Mouse (Mus musculus) ES-CJ7 (cell line): ENCODE results near the gene Cadps2.

Experiments used
- DNase-seq: peaks from one replicate; pipeline ENCODE4 v3.0.0; 2011; ENCODE audit warnings: low read depth, low spot score

Cadps2 gene

DNA sequence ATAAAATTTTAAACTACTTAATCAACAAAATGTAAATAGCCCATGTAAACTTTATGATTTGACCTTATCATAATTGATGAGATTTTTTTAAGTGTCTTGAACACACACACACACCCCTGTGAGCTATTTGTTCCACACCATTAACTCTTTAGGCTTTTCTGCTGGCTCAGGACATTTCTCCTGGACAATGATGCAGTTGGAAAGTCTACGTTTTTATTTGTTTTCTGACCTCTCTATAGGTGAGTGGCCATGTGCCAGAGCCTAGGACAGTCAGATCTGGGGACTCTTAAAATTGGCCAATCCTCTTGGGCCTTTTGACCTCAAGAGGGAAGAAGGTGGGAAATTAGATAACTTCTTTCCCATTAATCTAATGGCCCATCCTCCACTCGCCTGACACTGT is 478.6 kb downstream of the Cadps2 start:
- DNase-seq, result no peak

DNA sequence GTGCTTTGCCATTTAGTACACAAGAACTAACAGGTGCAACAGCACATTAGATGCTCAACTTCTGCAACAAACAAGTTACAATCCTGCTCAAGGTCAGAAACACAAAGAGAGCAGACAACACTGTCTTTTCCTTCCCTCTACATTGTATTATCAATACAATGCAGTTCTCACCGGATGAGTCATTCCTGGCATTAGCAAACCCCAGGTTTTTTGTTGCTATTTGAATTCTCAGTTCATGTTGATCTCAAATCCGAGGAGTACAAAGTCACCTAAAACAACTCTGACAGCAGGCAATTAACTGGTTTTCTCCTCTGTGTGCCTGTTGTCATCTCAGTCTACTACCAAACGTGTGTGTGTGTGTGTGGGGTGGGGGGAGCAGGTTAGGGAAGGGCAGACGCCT is 483.1 kb downstream of the Cadps2 start:
- DNase-seq, result peak; percentile 70

DNA sequence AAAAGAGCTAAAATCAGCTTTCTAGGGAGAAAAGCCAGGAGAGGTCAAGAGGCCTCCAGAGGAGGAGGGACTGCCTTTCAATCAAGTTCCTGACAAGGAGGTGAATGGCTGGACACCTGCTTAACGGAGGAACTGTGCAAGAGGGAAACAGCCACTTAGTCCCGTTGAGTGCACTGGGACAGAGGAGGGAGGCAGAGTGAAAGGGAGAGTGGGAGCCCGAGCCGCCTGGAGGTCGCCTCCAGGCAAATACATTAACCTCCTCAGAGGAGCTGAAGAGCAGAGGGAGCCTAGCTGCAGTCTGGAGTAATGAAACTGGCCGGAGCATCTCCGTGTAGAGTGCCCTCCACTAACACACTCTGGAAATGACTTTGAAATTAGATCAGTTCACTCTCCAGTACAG is 485.7 kb downstream of the Cadps2 start:
- DNase-seq, result peak; percentile 33

DNA sequence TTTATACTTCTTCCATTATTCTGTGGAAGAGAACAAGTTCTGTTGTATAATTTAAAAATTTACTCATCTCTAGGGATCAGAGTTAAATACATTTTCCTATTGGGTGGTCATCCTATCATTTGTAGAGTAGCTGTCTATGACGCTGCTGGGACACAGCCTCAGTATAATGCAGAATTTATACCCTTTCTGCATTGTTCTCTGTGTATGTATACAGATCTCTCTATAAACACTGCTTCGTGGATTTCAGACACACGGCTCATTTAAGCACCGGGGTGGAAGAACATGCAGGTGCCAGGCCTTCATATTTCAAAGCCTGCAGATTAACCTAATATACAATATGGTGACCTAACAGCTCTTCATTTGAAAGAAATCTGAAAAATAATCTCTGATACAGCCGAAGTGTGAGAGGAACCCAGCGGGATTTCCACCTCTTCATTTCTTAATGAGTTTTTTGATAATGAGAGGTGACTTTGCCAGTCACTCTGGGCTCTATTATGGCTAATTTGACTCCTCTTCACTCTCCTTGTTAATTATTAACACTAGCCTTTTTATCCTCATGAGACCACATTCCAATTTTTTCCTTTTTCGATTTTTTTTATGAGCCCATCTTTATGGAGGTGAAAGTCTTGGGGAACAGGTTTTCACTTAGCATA is 501.7 kb downstream of the Cadps2 start:
- no peak for DNase-seq

DNA sequence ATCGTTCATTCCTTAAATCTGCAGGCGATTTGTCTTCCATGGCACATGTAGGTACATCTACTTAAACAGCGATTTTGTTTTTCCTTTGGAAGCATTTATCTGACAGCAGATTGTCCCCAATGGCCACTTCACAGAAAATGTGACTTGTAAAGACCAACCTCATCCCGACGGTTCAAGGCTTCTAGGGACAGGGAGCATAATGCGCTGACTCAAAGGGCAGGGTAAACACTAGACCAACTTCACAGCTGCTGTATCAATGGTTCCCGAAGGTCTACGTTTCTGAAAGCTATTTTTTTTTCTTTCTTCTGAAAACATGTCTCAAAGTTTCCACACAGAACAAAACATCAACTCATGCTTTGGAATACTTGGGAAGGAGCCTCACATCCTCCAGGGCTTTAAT is 524.3 kb downstream of the Cadps2 start:
- DNase-seq, result no peak

DNA sequence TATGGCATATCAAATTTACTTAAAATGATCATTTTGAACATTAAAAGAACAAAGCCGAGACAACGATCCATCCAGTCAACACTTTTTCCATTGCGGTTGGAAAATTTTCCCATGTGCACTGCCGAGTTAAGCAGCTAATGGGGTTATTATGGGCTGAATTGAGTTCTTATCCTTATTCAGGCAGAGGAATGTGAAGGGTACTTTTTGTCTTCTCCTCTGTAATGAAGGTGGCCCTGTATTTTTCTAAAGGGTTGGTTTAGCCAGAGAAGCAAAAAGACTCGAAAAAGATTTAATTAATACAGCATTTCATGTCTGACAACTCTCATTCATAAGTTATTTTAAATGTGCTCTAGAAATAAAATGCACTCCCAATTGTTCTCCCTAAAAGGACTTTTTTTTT is 524.9 kb downstream of the Cadps2 start:
- DNase-seq, result no peak

DNA sequence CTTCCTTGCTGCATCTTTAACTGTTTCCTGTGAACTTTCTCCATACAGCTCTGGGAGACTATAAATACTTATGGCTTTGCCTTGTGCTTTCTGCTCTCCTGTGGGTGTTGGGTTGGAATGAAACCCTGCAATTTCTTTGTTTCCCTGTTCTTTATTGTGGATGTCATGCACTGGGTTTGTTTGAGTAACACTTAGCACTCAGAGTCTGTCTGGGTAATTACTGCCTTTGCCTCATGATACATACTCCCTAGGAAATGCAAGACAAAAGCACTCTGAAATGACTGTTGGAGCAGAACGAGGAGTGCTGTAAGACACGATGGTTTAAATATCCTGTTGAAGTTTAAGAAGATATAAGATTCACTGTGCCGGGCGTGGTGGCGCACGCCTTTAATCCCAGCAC is 533.2 kb downstream of the Cadps2 start:
- no peak for DNase-seq

DNA sequence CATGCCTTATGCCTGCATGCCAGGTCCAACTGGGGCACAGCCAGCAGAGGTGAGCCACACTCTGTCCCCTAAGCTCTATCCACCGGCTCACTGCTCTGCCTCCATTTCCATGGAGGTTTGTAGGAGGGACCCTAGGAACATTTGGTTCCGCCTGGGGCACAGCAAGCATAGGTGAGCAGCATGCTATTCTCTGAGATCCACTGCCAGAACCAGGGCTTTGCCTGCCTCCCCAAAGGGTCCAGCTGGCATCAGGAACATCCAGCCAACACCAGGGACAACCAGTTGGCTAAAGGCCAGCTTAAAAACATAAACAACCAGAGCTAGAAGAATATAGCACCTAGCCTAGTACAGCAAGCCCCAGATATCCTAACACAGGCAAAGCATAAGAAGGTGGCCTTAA is 540.6 kb downstream of the Cadps2 start:
- DNase-seq, result no peak

DNA sequence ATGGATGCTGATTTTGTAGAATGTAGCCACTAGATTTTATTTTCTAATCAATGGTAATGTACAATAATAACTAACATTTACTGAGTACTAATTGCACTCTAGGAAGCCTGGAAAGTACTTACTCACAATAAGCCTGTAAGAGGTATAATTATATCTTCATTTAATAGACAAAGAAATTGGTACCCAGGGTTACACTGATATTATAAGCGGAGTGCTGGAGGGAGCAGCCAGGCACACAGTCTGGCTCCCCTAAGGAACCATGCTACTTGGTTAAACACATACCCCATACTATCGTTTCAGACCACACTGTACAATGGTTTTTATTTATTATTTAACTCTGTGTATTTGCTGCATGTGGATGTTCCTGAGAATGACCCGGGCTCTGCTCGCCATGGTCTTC is 544.5 kb downstream of the Cadps2 start:
- DNase-seq, result no peak

DNA sequence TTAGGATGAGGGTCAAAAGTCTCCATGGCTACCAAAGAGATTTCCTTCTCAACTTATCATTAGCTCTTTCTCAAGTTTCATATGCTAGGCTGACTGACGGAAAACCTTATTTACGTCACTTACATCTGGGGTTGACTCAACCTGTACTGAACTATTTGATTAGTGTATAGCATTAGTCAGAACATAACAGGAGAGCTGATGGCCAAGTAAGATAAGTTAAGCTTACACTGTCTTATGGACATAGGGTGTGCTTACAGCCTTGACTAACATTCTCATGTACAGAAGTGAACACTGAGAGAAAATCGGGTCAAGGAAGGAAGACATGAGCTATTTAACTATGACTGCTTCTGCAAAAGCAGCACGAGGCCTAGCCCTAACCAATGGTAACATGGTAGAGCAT is 550.5 kb downstream of the Cadps2 start:
- no peak for DNase-seq

DNA sequence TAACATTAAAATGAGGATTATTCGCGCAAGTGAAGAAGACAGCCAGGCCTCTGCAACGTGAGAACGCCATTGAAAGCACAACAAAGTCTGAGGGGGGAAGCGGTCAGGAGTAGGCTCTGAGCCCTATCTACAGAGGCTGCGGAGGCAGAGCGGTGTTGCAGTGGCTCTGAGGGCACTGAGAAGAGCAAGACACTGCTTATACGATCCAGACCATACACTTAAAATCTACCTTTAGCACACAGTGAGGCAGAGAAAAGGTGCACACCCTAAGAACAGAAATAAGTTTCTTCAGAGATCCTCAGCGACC is 557.8 kb downstream of the Cadps2 start:
- DNase-seq, result no peak

DNA sequence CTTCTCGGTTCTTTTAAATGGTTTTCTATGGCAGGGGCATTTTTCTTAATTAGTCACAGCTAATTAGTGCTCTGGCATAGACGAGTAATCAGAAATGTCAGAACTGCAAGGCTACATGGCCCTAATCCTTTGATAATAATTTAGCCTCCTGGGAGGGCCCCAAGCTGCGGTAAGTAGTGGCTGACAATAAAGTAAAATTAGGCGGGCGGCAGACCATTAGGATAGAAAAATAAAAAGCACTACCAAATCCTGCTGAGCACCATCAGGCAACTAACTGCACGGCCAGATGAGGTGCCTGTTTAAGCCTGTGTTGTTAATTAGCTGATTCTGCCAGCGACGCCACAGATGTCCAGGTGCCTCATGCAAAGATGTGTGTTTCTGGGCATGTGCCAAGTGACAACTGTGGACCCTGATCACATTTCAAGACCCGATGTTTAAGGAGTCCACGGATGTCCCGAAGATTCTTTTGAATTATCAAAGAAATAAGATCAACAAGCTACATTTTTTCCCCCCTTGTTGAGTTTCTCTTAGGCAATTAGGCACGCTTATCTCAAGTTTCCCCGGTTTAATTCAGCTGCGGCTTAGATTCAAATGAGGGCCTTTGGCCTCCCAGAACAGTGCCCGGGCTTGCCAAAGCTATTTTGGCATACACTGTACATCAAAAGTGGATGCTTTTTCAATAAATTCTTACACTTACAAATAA is 558.3 kb downstream of the Cadps2 start:
- DNase-seq, result no peak

DNA sequence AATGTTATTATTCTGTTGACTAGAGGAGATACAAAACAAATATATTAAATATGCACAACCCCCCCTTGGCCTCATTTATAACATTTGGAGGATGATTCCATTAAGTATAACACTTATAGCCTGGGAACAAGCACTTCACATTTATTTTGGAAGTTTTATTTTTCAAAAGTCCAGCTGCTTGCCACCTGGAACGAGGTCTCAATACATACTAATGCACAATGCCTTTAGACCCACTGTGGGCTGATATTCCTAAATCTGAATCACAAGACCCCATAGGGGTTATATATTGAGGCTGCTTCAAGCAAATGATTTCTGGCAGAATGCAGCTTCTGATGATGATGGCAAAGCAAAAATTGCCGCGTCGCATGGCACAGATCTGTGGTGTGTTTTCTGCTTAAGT is 565.7 kb downstream of the Cadps2 start:
- no peak for DNase-seq

DNA sequence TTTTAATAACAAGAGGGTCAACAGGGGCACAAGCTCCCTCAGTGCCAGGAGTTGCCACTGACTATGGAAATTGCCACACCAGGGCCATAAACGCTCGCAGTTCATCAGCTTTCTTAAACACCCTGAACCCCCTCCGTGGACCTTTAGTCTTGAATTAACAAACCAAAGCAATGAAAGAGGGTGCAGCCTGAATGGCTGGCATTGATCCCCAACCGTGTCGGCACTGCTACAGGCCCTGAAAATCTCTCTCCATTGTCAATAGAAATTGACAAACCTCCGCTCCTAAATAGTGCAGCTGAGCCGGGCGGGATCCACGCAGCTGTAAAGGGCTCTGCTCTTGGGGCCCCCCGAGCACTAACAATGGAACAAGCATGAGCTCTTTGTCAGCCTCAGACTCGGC is 566.2 kb downstream of the Cadps2 start:
- peak; percentile 21 for DNase-seq

DNA sequence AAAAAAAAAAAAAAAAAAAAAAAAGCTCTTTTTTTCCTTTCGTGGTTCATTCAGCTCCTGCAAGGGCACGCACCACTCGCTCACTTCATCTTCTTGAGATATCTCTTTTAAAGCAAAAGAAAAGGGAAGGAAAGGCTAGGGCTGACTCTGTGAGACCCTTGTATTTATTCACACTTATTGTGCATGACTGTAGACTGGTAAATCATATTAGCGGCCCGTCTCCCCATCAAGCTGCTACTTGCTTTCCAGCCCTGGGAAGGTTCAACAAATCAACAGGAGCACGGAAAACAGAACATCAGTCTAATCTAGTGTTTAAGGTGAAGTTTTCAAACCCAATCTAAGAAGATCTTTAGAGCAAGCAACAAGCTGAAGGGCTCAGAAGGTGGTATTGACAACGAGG is 566.7 kb downstream of the Cadps2 start:
- DNase-seq, result no peak

DNA sequence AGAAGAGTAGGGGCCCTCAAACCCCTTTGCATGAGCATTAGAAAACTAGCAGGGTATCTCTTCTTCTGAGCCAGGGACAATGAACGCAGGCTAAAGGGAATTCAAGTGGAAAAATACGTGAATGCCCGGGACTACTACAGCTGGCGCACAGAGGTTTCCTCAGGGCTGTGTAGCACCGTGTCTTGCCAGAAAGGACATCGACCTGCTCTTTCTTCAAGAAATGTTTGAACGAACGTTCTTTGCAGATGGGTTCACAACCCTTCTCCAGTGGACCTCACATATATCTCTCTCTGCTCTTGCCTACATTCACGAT is 578.5 kb downstream of the Cadps2 start:
- no peak for DNase-seq

DNA sequence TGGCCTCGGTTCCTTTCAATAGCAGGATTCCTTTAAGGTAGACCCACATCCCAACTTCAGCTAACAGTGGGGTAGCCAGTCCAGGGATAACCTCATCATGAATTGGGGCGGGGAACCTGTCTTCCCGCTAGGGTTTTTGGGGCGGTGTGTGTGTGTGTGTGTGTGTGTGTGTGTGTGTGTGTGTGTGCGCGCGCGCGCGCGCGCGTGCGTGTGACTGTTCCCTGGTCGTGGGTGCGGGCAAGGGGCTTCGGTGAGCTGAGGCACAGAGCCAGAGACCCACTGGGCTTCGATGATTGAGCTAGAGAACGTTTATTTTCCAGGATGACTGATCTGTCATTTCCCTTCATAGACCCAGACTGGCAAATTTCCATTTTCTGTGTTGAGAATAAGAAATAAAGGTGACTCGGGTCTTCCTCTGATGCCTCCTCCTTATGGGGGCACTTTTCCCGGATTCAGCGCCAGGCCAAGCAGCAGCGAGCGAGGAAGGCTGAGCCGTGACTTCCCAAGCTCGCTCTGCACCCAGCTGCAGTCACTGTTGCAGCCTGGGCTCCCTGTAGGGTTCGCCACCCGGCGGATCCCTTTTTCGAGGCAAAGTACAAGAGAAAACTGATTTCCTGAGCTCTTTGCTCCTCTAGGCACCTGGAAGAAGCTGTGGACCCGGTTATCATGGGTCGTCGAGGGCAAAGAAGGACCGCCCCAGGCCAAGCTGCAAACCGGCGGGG is 579.0 kb downstream of the Cadps2 start:
- peak; percentile 25 for DNase-seq

DNA sequence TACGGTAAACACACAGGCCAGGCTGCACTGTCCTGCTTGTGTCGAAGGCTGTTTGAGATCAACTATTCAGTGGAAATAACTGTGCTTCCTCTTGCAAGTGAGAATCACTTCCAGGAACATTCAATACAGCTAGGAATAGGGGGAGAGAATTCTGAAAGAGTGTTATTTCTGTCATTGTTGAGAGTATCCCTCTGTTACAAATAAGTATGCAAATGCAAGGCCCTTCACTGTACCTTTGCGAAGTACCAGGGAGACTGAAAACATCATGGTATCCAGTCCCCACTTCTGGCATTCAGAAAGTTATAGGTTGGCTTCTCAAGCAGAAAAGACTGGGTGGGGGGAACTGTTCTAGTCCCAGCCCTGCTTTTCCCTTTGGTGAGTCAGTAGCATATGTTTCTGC is 581.2 kb downstream of the Cadps2 start:
- no peak for DNase-seq

DNA sequence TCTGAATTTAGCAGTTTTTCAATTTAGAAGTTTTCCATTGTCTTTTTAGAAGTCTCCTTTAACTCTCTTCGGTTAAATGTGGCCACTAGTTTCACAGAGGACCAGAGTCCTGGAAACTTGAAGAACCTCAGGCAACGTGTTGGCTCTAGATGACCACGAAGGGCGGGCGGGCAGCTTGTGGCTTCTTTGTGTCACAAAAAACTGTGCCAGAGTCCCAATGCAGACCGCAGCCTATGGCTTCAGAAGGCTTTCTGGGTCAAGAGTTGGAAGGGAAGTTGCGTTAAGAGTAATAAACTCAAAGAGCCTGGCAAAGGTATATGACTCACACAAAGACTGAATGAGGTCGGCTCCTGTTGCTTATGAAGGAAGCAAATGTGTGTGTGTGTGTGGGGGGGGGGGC is 584.1 kb downstream of the Cadps2 start:
- no peak for DNase-seq

DNA sequence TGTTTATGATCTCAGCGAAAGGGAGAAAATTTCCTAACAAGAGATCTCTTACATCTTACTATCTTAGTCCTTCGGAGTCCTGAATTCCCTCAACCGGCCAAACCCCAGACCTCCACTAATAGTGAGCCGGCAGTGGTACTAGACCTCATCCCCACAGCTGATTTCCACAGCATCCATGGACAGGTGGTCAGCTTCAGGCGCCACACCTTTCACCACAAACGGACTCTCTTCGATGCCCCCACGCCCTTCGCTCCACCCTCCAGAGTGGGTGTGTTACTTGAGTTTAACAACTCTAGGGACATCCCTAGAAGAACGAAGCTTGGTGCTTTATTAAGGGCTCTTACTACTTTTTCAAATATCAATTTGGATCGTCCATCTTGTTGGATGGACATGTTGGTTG is 584.6 kb downstream of the Cadps2 start:
- DNase-seq, result no peak

DNA sequence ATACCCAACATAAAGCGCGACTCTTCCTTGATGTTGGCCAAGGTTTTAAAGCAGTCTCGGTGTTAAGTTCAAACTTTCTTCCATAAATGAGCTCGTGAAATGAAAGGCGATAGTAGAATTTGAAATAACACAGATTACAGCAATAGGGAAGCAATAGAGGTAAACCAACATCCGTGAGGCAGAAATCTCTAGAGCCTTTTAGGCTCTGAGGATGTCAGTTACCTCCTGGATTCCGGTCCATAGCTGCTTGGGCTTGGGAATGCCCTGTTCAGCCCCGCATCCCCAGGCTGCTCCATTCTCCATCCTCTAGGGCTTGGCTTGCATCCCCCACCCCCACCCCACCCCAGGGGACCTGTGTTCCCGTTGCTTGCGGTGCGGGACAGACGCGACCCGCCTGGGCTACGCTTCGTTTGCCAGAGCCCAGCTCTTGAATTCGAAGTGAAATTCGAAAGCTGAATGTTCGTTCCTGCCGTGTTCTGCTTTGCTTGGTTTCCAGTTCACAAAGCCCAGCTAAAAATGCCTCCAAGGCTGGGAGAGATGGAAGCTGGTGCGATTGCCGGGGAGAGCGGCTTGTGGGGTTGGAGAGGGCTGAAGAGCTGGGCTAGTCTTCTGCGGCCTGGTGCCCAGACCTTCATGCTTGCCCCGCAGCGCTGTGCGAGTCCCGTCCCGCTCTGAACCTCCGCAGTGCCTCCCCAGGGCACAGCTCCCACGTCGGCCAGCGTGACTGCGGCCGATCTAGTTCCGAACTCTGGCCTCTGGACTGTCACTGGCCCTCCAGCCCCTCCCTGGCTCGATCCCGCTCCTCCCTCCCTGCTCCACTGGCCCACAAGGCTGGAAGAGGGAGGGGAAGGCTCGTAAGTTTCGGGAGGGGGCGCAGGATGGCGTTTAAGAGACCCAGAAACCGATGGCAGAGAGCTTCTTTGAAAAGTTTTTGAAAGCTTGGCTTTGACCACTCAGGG is 585.6 kb downstream of the Cadps2 start:
- peak; percentile 54 for DNase-seq
